Mouse (Mus musculus) left cerebral cortex, adult 9 months (tissue): ENCODE results near the gene Cdkn1b.
A peak's percentile ranks its signal among the peaks of the same experiment; 100 is the strongest.

ENCODE experiments used
- DNase-seq, 2 experiments: peaks; one replicate each; pipeline ENCODE4 v3.0.0; 2022; ENCODE audit warnings: low spot score in 2 of 2

The Cdkn1b gene

DNA sequence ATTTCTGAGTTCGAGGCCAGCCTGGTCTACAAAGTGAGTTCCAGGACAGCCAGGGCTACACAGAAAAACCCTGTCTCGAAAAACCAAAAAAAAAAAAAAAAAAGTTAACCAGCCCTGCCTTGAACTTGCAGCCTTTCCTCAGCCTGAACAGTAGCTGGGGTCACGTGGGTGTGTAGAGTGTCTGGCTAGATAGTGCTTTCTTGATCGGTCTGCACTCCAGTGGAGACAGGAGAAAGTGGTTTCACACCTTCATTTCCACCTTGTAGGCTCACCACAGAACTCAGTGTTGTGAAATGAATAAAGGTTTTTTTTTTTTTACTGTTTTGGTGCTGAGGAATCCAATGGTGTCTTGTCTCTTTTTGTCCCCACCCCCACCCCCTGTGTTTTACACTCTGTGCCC lies 16.8 kb upstream of the Cdkn1b start:
- DNase-seq, result no peak

DNA sequence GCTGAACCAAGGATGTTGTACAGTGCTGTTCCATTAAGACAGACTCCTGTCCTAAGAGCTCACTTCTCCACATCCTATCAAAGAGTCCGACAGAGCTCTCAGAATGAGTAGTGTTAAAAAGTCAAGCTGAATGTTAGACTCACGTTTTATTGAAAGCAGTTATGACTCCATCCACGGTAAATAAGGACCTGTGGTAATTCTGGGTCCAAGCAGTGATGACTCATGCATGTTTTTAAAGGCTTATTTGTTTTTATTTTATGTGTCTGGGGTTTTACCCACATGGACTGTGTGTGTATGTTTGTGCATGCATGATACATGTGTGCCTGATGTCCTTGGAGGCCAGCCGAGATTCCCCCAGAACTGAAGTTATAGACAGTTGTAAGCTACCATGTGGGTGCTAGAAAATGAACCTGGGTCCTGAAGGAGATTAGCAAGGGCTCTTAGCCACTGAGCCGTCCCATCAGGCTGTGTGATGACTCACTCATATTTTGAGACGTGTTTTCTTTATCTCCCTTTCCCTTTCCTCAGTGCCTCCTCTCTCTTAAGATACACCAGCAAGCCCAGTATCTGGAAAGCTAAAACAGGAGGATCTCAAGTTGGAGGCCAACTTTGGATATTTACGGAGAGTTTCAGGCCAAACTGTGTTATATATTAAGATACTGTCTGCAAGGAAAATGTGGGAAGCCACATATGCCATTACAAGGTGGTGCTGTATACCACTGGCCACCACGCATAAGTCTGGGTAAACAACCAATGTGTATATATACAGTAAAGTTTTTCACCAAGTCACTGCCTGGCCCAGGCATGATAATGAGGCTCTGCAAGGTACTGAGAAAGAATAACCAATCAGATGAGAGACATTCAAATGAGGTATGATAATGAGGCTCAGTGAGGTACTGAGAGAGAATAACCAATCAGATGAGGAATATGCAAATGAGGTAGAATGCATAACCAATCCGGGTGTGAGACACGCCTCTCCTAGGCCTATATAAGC lies 16.0 kb upstream of the Cdkn1b start:
- DNase-seq, result no peak

DNA sequence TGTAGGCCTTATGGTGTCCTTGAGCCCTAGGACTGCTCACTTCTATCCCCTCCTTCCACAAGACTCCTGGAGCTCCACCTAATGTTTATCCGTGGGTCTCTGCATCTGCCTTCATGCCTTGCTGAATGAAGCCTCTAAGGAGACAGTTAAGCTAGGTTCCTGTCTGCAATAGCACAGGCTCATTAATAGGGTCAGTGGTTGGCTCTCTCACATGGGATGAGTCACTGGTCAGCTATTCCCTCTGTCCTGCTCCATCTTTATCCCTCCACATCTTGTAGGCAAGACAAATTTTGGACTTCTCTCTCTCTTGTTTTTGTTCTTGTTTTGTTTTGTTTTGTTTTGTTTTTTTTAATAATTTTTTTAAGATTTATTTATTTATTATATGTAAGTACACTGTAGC lies 14.4 kb upstream of the Cdkn1b start:
- DNase-seq, result no peak

DNA sequence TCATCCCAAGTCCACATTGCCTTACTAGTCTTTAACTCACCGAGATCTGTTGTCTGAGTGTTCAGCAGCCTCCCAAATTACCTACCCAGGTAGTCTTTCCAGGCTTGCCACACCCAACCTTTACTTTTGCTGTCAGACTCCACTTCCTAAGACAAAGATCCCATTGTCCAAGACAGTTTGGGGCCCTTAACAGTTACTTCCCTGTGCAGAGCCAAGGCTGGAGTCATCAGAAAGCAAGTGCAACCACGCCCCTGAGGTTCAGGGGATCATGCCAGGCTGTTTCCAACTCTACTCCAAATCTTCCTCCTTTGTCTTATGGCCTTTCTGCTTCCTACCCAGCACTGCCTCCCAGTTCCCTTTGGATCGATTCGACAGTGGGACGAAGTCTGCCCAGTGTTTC lies 5.7 kb upstream of the Cdkn1b start:
- no peak for DNase-seq

DNA sequence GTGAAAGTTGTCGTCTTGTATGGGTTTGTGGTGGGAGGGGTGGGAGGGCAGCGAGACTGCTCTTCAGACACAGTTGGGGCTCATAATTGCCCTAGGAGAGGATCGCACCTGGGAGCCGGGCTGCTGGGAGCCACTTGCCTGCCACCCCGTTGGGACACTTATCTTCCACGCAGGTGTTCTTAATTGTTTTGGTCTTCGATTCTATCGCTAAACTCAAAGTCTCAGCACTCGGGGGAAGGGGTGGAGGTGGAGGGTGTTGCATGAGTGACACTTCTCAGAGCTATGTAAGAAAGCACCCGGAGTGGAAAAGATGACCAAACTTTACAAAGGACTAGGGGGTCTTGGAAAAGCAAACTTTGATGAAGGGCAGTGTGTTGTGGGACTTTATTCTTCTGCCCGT lies 3.6 kb upstream of the Cdkn1b start:
- no peak for DNase-seq

DNA sequence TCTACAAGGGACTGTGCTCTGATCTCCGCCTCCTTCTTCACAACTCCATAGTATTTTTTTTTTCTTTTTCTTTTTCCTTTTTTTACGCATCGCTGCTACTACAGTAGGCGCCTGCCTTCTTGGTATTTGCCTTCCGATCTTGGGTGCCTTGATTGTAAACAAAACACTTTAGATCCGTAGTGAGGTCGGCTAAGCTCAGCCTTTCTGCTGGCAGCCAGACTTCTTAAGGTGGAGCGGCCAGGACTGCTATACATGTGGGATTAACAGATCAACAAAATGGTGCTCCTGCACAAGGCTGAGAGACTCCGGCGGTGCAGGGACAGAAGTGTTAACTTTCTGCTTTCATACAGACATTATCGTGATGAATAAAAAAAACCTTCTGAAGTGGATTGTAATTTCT lies 3.1 kb upstream of the Cdkn1b start:
- DNase-seq, result peak in 1 of 2 experiments; percentile 48

DNA sequence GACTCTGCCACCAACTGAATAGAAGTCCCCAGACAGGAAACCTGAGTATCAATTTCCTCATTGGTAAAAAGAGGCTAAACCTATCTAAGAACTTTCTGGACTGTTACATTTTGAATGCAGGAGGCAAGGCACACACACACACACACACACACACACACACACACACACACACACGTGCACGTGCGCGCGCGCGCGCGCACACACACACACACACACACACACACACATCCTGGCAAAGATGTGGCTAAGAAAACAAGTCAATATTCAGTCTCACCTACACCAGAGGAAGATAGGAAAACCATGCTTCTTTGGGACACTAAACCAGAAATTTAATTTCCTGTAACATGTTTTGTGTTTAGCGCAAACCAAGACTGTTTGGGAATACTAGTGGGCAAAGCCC lies 1.4 kb upstream of the Cdkn1b start:
- DNase-seq, result no peak

DNA sequence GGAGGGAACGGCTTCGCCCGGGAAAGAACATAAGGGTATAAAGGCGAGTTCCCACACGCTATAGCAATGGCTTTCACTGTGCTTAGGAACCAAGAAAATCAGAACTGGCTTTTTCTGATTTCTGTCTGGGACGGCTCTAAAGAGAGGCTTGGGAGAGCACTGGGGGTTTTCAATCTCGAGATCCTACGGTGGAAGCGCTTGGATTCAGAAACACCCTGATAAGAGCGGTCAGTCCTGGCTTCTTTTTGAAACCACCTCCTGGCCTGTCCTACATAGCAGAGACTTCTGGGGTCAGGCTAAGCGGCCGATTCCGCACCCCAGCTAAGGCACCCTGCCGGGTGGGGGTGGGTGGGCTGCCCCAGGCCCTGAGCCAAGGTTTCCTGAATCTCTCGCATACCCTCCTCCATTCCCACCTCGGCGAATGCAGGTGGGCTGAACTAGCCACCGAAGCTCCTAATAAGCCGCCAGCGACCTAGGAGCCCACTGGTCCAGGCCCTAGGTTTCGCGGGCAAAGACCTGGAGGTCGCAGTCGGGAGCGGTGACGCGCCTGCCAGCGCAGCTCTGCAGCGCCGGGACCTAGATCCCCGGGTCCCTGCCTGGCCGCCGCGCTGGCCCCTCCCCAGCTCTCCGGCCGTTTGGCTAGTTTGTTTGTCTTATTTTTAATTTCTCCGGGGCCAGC lies 551 bp upstream of the Cdkn1b start:
- no peak for DNase-seq

DNA sequence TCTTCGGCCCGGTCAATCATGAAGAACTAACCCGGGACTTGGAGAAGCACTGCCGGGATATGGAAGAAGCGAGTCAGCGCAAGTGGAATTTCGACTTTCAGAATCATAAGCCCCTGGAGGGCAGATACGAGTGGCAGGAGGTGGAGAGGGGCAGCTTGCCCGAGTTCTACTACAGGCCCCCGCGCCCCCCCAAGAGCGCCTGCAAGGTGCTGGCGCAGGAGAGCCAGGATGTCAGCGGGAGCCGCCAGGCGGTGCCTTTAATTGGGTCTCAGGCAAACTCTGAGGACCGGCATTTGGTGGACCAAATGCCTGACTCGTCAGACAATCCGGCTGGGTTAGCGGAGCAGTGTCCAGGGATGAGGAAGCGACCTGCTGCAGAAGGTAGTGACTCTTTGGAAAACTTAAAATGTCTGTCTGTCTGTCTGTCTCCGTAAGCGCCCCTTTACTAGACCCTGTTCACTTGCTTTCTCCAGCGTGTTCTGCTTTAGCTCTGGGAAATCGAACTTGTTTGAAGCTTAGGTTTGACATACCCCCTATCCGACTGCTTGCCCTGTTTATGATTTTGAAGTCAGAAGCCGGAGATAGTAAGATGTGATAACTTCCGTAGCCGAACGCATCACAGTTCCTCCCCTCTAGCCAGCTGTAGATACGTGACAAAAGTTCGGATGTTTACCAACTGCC lies 953 bp downstream of the Cdkn1b start:
- peak in 1 of 2 experiments; percentile 38 for DNase-seq

DNA sequence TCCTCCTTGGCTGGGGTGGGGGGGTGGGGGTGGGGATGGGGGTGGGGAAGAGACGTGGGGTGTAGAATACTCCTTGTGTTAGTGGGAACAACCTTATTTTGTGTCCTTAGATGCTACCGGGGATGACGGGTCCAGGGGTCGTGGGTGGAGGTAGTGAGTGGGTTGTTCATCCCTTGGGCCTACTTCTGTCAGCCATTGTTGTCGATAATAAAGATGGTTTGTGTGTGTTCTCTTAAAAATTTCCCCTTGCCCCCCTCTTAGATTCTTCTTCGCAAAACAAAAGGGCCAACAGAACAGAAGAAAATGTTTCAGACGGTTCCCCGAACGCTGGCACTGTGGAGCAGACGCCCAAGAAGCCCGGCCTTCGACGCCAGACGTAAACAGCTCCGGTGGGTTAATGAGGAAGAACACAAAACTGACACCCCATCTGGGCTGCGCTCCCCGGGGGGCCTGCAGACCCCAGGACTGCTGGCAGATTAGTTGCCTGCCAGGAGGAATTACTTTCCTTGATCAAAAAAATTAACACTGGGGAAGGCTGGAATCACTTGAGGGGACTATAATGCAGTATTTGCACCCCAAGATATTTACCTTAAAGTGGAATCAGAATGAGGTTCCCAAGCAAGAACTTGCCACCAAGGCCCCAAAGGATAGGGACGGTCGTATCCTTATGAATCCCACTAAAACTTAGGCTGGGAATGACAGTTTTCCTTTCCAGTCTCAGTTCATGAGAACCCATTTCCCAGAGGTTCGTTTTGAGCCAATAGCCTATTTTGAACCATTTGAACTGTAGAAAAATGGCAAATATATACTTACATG lies 1.7 kb downstream of the Cdkn1b start:
- DNase-seq, result no peak

DNA sequence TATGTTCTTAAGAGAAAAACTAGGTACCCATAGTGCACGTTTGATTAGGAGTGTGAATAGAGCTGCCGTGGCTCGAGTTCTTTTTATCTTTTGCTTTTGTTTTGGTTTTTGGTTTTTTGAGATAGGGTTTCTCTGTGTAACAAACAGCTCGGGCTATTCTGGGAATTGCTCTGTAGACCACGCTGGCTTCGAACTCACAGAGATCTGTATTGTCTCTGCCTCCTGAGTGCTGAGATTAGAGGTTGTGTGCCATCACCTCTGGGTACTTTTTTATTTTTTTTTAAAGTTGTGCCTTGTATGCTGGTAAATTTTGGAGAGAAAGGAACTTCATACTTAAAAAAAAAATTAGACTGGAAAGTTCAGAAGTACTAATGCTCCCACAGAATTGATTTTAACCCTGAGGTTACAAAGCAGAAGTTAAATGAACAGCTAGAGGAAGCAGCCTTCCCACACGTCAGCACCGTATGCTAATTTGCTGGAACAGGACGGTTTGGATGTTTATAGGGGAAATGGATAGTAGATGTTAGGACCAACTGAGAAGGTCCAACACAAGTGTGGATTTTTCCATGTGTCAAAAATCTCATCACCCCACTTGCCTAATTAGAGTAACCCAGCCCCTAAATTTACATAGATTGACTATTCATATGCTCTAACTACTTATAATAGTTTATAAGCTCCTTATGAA lies 2.5 kb downstream of the Cdkn1b start:
- no peak for DNase-seq

DNA sequence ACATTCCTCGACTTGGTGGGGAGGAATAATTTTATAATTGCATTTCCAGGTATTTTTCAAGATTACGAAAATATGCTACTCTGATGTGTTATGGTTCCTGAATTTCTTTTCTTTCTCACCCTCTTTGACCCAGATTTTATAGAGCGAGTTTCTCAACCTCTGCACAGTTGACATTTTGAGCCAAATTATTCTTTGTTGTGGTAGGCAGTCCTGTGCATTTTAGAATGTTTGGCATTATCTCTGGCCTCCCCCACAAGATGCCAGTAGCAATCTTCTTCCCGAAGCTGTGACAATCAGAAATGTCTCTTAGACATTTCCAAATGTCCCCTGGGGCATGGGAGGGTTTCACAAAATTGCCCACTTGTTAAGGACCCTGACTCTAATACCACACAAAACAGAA lies 3.5 kb downstream of the Cdkn1b start:
- DNase-seq, result no peak

DNA sequence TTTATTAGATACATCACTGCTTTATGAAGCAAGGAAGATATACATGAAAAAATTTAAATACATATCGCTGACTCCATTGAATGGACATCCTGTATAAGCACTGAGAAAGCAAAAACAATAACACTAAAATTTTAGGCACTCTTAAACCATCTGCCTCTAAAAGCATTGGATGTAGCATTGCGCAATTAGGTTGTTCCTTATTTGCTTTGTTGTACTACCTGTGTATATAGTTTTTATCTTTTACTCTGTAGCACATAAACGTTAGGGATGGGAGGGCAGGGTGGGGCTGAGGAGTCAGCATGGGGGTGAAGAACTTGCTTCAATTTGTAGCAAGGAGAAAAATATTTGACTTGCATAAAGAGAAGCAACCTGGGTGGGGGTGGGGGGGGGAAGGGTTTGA lies 4.1 kb downstream of the Cdkn1b start:
- no peak for DNase-seq

DNA sequence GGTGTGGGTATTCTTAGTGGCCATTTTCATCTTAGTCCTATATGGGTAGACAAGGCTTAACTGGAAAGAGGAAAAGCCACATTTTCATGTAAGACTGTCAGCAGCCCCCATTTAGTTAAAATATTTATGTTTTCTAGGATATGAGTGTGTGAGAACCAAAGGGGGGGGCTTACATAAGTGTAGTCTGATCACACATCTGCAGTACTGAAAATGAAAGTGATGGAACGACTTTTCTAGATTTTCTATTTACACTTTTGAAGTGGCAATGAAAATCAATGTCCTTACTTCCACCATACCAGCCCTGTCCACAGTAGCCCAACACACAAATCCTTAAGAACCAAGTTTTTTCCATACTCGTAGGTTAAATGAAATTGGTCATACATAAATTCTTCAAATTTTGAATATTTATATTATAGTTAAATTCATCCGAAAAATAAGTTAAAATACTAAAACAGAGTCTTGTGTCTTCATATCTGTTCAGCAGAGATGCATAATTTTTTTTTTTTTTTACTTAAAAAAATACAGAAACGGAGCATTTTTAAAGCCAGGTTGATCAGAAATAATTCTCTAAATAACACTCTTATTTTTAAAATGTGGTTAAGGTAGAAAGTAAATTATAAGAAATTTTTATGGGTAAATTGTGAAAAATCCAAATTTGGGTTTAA lies 5.6 kb downstream of the Cdkn1b start:
- no peak for DNase-seq

DNA sequence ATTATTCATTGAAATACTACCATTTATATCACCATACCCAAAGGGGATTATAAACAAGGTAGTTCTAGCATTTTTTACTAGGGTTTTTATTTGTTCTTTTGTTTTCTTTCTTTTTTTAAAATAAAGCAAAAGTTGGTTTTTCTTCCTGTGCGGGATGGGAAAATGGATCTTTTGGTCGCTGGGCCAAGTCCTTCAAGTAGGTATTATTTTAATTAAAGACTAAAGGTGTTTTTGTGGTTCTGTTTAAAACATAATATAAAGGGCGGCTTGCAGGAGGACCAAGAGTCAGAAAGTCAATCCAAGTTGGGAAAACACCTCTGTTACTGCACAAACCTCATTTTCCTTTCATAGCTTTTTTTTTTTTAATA lies 6.1 kb downstream of the Cdkn1b start:
- DNase-seq, result no peak

DNA sequence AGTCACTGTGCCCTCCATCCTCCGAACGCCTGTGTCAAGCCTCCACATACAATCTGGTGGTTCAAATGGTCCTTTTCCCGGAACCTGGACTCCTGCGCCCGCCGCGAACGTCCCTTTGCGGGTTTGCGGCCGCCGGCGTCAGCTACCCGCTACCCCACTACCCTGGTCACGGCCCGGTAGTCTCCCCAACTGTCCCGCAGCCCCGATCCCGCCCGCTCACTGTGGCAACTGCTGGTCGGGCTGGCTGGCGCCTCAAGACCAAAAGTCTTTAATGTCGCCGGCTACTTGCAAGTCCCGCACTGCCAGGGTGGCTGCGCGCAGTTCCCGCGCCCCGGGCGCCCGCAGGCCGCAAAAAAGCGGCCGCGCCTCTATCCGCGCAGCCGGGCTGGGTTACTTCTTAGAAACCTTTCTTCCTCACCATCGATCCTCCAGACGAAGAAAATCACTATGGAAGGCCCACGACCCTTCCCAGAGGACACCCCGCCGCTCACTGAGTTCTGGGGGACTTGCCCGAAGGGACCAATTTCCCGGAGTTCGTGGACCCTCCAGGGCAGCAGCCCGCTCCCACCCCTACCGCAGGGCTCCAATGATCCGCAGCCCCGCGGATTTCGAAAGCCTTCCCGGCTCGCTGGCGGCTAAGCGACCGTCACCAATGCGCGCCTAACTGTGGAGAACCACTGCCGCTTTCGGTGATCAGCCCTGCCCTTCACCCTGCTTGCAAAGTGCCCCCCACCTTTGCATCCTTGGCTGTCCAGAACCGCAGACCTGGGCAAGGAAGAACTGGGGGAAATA lies 6.8 kb downstream of the Cdkn1b start:
- DNase-seq, result peak in 1 of 2 experiments; percentile 39

DNA sequence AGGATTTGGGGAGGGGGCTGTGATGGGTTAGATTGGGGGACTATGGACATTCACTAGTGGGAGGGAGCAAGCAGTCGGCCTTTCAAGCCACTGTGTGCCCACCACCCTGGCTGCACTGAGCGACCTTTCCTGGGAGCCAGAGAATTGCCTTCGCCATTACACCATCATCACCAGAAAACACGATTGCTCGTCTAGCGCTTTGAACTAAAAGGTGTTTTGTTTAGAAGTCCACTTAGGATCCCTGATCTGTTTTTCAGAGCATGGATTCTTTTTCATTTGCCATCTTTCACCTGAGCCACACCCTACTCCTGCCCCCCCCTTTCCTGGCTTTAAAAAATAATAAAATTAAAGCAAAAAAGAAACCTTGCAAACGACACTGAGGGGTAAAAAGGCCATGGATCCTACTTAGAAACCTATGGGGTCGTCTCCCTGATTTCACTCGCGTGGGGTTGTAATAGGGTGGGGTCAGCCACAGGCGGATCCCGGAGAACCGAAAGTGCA lies 7.4 kb downstream of the Cdkn1b start:
- DNase-seq, result no peak

DNA sequence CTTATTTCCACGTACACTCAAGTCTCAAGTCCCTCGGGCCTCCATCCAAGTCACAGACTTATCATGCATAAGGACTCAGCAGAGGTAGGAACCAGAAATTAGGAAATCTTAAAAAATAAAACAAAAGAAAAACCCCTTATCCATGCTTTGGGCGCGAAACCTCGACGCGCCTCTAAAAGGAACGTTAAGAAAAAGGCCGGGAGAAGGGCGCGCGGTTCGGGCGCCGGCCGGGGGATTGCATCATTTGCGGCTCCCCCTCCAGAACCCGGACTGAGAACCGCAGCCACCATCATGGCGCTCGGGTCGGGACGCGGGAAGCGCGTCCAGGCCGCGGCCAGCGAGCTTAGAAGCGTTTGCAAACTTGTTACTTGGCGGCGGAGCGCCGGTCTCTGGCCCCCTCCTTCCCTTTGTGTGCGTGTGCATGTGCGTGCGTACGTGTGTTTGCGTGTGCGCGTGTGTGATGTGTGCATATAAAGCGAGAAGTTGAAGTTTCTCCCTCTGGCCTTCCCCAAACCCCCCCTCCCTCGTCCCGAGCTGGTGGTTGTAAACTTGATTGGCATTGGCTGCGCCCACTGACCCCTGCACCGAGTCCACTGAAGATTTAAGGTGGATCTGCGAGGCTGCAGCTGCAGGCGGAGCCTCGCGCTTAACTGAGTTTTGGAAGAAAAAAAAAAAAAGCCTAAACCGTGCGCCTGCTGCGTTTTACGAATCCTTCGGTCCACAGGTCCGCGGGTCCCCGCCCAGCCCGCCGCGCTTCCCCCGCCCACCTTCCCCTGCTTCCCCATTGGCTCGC lies 8.1 kb downstream of the Cdkn1b start:
- DNase-seq, result peak in 1 of 2 experiments; percentile 52

DNA sequence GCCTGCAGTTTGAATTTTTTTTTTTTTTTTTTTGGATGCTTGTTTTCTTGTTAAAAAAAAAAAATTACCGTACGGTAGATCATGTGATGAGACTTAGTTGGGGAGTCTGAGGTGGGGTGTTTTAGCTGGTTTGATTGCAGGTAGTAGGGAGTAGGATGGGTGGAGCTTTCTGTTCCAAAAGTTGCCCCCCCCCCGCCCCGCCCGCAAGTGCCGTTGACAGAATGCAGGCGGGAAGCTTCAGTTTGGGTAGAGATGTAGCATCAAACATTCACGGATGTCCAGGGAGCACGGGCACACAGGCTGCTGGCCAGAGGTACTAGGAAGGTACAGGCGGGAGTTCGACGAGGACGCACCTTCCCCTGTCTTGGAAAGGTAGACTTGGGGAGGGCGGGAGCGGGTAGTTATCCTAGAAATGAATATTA lies 8.7 kb downstream of the Cdkn1b start:
- no peak for DNase-seq
